Mouse (Mus musculus) liver, postnatal 0 days (tissue): ENCODE measurements at regions not wholly inside any gene's neighbourhood (a gene's known extent, or its start where the extent isn't known, plus 50 kb on each side); places are given as distances from the start of the nearest gene placed in this dataset.

Experiments used
- CTCF ChIP-seq: sonication (generic); IDR thresholded peaks from 2 replicates; pipeline ENCODE4 v1.5.1; 2016; ENCODE audit warnings: antibody characterized with exemption, low read depth
- EP300 ChIP-seq: IDR thresholded peaks from 2 replicates; pipeline ENCODE4 v1.6.1; 2016; ENCODE audit warnings: antibody characterized with exemption, low read depth, mild to moderate bottlenecking

GRCm38 (mm10) chr12:62528524-62528923 lies 1005.6 kb downstream of the Lrfn5 start:
- TF ChIP-seq CTCF = no peak
- TF ChIP-seq EP300 = no peak
